Mouse (Mus musculus) T-helper 2 cell (primary cell): ENCODE data around the gene Paf1.

Source experiments
- in situ Hi-C: fragments of 300-600 bp; cut with MboI, MseI; formaldehyde crosslinking; loops from one replicate; pipeline ENCODE4 v1.15.1; 2025; ENCODE audit warnings: high pct_unique_total_duplicates

Gene Paf1

DNA sequence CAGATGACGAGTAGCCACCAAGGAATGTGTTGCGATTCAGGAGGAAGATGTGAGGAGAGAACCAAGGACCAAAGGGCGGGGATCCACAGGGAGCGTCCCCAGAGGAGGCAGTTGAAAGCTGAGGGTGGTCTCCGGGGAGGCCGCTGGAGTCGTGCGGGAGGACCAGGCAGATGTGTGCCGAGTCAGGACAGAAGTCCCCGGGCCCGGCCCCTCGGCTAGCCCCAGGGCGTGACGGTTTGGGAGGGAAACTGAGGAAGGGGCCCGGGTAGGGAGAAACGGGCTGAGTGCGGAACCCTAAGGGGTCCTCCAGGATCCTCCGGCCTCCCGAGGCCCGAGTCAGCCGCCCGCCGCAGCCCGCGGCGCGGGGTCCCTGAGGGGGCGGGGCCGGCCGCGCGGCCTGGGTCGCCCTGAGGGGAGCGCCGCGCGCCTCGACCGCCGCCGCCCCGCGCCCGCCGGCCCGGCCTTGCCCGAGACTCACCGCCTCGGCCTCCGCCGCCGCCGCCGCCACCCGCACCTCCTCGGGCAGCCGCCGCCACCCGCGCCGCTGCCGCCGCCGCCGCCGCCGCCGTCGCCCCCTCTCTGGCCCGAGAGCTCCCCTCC is 43.0 kb downstream of the Paf1 start:
- in situ Hi-C loops: no loop called here

DNA sequence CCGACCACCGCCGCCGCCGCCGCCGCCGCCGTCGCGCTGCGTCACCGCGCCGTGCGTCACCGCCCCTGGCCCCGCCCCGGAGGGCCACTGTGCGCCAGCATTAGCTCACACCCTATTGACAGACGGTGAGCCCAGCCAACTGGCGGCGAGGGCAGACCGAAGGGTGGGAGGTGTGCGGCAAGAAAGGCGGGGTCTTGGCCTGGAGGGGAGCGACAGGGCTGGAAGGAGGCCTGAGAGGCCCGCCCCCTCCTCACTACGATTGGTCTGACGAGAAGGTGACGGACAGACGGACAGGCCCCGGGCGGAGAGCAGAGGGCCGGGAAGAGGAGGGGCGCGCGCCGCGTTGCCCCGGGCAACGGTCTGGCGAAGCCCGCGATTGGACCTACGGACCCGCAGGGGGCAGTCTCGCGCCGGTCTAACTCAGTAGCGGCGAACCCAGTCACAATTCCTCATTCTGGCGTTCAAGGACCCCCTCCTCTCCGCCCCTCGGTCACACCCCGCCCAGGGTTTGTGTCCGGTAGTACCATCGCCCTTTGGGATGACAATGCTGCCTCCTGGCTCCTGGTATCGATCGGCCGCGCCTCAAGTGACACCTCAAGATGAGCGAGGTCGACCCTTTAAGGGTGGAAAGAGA is 43.6 kb downstream of the Paf1 start:
- in situ Hi-C loops: no loop called here

DNA sequence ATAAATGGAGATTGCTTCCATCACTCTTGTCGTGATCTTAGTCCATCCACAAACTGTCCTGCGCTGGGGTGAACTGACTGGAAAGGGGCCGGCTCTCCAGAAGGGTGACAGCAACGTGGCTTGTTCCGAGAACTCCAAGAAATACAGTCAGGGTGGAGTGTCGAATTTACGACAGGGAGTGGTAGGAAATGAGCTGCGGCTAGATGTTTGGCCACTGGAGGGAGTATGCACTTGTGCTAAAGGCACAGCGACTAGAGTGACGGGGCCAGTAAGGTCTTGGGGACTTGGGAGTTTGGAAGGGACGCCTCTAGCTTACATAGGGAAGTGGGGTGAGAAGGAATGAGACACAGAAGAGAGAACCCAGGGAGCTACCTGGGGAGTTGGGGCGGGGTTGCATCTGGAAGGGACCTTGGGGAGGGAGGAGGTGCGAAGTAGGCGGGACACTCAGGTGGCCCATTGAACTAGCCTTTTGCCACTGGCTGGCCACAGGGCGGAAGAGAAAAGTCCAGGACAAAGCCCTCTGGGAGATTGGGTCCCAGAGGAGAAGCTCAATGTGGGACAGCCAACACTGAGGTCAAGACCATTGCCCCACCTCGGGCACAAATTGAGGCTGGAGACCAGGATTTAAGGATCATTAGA is 44.3 kb downstream of the Paf1 start, which contains the start of gene Gmfg:
TSS of gene Gmfg (plus strand) at position 516 of the 639 bp plus-strand sequence.
- in situ Hi-C loops: no loop called here

DNA sequence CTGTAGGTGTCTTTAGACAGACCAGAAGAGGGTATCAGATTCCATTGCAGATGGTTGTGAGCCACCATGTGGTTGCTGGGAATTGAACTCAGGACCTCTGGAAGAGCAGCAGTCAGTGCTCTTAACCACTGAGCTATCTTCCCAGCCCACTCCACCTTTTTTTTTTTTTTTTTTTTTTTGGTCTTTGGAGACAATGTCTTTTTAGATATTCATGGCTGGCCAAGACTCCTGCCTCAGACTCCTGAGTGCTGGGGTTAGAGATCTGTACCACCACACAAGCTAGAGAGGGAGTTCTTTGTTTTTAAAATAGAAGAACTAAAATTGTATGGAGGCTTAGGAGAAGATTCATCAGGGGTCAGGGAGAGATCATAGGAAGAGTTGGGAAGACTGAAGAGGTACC is 45.2 kb downstream of the Paf1 start:
- in situ Hi-C loops: no loop called here

DNA sequence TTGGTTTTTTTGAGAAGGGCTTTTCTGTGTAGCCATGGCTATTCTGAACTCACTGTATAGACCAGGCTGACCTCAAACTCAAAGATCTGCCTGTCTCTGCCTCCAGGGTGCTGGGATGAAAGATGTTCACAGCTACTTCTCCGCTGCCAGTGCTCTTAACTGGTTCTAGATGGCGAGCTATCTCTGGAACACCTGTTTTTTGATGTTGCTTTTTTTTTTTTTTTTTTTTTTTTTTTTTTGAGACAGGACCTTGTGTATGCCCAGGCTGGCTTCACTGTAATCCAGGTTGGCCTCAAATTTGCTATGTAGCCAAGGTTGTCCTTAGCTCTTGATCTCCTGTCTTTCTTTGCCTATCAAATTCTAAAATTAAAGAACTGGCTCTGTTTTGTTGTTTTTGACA is 46.0 kb downstream of the Paf1 start:
- in situ Hi-C loops: no loop called here

DNA sequence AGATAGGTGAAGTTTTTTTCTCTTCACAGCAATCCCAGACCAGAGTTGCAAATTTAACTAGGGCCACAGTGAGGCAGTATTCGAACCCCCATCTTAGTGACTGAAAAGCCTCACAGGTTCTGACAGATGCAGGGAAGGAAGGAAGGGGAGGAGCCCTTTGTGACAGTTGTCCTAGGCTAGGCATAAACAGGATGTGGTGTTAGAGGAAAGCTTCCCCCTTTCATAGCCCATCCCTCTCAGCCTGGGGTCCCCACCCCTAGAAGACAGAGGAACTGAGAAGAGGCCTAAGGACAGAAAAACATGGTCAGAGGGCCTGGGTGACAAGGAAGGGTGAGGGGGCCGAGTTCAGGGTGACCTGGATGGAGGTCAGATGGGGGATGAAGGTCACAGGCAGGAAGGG is 48.0 kb downstream of the Paf1 start:
- in situ Hi-C loops: no loop called here

DNA sequence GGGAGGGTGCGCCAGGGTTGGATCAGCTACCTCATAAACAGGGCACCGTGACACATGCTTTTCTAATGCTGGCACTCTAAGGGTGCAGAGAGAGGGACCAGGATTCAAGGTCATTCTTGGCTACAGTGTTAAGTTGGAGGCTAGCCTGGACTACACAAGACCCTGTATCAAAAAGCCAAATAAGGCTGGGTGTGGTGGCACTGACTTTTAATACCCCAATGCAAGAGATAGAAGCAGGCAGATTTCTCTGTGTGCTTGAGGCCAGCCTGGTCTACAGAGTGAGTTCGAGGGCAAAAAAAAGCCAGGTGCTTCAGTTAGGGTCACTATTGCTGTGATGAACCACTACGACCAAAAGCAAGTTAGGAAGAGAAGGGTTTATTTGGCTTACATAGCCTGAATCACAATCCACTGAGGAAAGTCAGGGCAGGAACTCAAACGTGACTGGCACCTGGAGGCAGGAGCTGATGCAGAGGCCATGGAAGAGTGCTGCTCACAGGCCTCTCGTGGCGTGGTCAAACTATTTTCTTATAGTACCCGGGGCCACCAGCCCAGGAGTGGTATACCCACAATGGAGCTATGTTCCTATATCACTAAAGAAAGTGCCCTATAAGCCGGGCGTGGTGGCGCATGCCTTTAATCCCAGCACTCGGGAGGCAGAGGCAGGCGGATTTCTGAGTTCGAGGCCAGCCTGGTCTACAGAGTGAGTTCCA is 49.2 kb downstream of the Paf1 start:
- in situ Hi-C loops: no loop called here

DNA sequence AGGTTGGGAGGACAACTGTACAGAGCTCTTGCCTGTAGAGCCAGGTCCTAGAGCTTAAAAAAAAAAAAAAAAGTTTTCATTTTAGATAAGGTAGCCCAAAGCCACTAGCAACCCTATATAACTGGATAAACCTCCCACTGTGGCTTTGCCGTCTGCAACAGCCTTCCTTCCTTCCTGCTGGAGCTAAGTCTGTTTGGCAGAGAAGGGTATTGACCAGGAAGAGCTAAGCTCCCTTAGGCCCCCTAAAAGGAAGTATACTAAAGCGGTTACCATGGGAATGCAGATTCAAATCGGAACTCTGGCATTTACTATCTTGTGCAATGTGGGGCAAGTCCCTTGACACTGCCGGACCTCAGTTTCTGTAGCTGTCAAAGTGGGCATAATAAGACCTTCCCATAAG is 49.9 kb downstream of the Paf1 start:
- in situ Hi-C loops: no loop called here

DNA sequence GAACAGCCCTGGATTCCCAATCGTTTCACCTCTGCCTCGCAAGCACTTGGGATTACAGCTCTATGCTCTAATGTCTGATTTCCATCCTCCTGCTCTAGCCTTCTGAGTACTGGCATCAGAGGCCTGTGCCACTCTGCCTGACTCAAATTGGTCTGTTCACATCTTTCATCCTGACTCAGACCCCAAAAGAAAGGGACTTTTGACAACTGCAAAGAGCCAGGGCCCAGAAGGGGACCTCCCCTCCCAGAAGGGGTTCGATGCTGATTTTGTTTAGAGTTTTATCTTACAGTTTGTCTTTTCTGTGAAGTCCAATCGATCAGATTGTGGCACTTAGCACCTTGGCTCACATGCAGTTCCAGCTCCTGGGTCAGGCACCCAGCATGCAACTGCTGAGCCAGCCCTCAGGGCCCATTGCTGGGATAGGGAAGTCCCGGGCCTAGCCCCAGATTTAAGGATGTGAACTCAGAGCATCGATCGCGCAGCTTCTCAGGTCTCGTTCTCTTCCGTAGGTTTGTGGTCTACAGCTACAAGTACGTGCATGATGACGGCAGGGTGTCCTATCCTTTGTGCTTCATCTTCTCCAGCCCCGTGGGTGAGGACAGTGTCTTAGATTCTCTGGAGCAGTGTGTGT is 51.7 kb downstream of the Paf1 start:
- in situ Hi-C loops: no loop called here

DNA sequence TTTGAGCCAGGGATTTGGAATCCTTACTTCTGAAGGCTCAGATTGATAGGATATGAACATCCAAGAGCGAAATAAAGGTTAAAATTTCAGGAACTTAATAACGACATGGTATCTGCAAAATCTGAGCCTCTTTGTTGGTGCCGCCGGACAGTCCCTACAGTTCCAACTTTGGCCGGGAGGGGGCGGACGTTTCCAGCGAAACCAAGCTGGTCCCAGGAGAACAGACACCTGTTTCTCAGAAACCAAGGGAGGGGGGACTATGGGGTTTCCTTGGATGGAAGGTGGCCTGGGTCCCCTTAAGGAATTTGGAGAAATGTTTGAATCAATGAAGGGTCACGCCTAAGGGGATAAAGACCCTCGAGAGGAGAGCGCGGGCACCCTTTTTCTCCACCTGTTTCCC is 53.7 kb downstream of the Paf1 start:
- in situ Hi-C loops: no loop called here

DNA sequence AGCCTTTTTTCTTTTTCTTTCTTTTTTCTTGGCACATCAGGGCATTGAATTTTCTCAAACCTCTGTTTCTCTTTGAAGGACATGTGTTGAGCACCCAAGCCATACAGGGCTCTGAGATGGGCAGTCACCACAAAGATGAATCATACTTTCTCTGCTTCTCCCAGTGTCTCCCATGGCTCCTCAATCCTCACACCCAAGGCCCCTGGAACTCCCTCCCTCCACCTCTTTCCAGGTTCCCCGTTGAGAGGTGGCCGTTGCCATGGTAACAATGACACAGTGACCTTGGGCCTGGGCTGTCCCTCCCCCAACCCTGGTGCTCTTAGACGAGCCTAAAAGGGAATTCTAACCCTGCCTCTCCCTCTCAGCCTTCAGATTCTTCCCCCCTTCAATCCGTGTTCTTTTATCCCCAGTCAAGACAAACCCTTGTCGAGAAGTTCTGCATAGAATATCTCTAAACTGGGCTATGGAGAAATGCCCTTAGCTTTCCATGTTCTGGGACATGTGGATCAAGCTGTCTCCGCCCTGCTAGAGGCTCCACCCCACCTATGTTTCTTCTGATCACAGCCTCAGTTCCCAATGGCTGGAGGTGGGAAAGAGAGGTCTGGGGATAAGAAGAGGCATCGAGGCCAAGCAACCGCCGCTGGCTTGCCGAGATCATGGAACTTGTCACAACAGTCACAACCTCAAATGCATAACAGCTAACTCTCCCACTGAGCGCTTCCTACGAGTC is 54.5 kb downstream of the Paf1 start:
- in situ Hi-C loops: no loop called here

DNA sequence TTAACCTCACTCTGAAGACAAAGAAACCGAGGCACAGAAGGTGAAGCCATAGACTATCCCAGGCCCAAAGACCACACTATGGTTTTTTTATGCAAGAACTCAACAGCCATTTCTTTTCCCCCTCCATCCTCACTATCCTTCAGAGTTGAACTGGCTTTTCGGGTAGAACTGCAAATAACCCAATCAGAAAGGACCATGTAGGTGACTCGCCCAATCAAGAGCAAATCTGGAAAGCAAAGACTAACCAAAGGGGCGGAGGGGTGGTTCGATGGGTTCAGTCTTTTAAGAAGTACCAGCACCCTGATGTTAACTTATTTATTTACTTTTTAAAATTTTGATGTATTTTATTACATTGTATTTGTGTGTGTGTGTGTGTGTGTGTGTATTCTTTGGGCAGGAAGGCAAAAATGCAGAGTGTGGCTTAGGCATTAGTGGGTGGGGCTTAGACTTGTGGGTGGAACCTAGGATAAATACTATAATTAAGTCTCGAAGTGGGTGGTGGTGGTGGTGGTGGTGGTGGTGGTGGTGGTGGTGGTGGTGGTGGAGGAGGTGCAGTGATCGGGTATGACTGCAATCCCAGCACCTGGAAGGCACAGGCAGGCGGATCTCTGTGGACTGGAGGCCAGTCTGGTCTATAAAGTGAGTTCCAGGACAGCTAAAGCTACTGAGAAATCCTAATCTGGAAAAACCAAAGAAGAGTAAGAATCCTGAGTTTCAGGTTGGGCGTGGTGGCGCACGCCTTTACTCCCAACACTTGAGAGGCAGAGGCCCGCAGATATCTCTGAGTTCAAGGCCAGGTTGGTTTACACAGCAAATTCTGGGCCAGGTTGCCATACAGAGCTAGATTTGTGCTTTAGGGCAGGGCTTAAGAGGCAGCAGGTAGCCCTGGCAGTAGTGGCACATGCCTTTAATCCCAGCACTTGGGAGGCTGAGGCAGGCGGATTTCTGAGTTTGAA is 55.4 kb downstream of the Paf1 start:
- in situ Hi-C loops: no loop called here
